Mouse (Mus musculus) adrenal gland, adult 18-20 months (tissue): ENCODE measurements at regions not wholly inside any gene's neighbourhood (a gene's known extent, or its start where the extent isn't known, plus 50 kb on each side); places are given as distances from the start of the nearest gene placed in this dataset.

Experiments used
- DNase-seq, 2 experiments: peaks; one replicate each; pipeline ENCODE4 v3.0.0; 2021 to 2022; ENCODE audit warnings: low spot score in 2 of 2

GRCm38 (mm10) chr3:133750061-133750460 is 205.1 kb upstream of the Tet2 start:
- DNase-seq, result no peak

DNA sequence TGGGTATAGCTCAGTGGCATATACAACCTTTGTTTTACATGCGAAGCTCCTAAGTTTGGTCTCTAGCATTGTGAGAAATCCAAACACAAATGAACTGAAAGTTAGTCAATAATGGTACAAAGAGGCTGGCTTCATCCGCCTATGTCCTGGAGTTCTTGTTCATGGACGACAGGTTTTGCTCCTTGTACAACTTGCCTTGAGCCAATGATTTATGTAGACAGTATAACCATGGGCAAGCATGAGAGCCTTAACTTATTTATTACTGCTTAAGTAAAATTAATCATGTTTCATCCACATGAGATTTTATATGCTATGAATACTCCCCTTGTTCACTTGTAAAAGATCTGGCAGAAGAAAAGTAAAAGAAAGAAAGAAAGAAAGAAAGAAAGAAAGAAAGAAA is 205.7 kb upstream of the Tet2 start:
- no peak for DNase-seq

GRCm38 (mm10) chr3:133751011-133751410 is 206.1 kb upstream of the Tet2 start:
- DNase-seq, result no peak

GRCm38 (mm10) chr3:133751565-133751964 is 206.6 kb upstream of the Tet2 start:
- no peak for DNase-seq

- no peak for DNase-seq
Observed at GRCm38 (mm10) chr3:133753041-133753440, 208.1 kb upstream of the Tet2 start.

DNA sequence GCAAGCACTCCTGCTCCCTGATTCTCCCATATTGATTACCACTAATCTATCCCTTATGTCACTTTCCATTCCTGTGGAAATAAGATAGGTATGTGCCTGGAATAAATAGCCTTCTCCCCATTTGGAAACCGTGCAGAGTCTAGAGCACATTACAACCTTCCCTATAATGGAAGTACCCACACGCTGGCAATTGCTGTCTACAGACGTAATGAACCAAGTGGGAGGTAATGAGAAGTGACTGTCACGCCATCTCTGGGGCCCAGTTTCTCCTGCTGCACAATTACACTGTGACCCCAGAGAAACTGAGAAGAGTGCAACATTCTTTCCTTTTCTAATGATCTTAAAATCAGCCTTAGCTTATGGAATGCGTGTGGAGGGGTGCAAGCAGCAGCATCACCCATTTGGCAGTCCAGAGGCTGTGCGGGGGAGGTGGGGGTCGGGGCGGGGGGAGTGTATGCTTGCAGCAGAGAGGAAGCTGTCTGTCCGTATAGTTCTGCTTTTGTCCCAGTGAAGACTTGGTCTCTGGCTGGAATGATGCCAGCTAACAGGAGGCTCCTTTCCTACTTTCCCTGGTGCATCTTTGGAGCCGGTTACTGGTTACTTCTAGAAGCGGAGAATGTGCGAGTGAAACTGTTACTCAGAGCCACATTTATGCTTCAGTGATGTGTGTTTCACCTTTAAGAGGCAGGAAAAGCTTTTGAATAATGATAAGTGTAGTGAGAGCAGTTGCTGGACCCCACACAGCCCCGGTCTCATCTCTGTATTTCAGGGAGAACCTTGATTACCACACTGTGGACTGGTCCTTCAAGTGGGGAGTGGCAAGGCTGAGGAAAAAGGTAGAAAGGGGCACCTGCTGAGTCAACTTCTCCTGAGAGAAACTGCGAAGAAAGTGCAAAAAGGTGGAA is 209.3 kb upstream of the Tet2 start:
- DNase-seq, result no peak

DNA sequence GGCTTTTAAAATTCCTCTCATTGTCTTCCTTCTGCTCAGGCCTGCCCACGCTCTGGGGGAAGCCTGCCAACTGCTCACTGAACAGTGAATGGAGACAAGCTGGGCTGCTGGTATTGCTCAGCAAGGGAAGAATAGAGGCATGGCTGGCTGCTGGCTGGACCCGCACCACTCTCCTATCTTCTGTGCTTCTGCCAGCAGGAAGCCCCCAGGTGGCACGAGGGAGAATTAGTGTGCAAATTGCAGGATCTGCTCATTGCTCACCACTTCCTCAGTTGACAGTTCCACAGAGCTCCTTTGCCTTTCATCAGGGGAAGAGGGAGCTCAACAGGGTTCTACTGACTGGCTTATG is 209.9 kb upstream of the Tet2 start:
- no peak for DNase-seq

- no peak for DNase-seq
Observed at GRCm38 (mm10) chr3:133757756-133758420, 212.9 kb upstream of the Tet2 start.

DNA sequence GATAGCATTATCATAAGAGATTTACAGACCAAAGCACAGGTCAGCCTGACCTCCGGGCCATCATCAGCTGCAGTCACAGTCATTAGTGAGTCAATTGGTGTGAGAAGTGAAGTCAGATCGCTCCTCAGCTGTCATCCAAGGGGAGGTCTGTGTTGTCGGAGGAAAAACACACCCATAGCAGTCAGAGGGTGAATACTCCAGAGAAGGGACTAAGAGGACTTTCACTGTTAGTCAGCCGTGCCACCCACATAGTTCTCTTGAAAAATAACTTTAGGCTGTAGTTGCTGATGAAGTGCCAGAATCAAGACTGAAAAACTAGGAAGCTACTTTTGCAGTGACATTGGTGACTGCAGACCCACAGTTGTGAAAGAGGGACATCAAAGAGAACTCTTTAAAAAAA is 213.5 kb upstream of the Tet2 start:
- no peak for DNase-seq

DNA sequence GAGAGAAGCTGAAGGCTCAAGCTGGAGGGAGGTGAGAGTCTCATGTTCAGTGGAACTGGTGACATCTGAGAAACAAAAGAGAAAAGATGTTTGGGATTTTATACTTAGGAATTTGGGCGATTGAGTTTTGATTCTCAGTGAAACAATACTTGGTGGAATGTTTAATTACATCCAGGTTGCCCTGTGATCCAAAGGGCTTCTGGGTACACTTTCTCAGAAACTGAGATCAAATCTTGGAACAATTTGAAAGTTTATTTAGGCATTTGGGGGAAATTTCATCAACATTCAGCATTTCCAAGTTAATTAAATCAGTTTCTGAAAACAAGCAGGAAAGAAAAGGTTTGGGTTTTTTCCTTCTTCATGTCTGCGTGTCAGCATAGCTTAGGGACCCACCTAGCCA is 214.7 kb upstream of the Tet2 start:
- DNase-seq, result no peak

- no peak for DNase-seq
Observed at GRCm38 (mm10) chr3:133760221-133760620, 215.3 kb upstream of the Tet2 start.

DNA sequence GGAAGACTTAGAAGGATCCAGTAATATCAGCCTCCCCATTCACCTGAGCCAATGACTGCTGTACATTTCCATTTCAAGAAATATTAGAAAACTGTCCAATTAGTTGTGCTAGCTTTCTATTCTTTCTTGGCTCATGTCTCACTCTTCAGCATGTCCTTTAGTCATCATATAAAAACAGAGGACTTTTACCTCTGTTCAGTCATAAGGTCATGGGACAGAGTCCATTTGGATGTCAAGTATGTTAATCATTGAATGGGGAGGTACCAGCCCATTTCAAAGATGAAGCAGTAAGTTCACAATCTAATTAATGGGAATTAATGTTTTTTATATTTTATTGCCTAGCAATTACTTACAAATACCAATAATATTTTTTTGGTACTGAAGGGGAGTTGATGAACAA is 218.8 kb upstream of the Tet2 start:
- no peak for DNase-seq

DNA sequence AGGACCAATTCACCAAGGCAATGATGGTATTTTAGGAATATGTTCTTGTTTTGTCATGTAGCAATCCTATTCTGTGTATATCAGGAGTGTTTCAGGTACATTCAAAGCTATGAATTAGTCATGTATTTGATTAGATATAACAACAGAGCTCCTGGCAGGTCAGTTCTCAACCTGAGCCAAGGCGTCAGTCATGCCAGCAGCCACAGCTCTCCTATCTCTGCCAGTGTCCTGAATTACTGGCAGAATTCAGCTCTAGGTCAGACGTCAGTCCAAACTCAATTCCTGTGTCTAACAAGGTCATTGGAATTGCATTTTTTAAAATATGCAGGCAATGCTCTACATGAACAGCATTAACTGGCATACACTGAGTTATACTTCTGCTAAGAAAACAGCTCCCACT is 228.6 kb upstream of the Tet2 start:
- no peak for DNase-seq

GRCm38 (mm10) chr3:133774229-133774628 is 229.3 kb upstream of the Tet2 start:
- DNase-seq, result no peak

DNA sequence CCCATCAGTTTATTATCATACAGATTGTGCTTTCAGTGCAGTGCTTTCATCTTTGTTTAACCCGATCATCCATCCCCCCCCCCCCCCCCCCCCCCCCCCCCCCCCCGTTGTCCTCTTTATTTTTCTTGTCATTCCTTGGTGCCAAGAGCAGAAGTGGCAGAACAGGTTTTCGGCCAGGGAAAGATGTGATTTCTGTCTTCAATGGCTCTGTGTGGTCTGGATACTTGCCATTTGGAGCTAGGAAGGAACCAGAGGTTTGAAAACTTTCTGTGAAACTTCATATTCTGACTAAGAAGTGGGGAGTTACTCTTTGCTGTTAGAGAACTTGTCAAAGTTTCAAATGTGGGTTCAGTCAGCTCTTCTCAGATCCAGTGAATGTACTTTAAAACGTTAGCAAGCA is 231.1 kb upstream of the Tet2 start:
- no peak for DNase-seq

DNA sequence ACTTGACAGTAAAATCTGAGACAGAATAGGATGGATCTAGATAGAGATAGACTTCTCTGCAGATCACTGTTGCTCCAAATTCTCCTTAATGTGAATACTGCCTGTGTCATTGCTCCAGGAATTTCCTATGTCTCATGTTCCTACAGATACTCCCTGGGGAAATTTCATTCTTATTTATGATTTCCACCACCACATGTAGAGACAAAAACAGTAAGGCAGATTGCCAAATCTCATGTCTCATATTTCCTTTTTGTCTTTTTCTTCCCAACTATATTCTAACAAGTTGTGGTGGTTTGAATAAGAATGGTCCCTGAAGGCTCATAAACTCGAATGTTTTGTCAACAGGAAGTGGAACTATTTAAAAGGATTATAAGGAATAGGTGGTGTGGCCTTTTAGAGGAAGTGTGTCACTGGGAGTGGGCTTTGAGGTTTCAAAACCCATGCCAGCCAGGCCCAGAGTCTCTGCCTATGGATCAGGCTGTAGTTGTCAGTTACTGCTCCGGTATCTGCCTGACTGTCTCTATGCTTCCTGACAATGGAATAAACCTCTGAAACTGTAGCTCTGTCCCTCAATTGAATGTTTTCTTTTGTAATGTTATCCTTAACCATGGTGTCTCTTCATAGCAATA is 234.3 kb upstream of the Tet2 start:
- DNase-seq, result no peak

- DNase-seq, result no peak
Observed at GRCm38 (mm10) chr3:133783060-133783459, 238.1 kb upstream of the Tet2 start.

DNA sequence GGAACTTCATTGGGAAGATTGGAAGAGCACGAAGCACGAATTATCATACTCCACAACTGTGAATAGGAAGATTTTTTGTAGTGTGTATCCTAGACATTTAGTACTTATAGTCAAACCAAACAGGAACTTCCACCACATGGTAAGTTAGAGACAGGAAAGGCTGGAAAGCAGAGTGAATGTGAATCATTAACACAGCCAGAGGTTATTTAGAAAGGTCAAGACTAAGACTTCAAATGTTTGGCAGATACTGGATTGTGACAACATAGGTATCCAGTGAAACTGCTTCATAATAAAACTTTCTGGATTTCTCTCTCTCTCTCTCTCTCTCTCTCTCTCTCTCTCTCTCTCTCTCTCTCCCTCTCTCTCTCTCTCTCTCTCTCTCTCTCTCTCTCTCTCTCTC is 246.4 kb upstream of the Tet2 start:
- DNase-seq, result no peak

GRCm38 (mm10) chr3:133809007-133809552 is 264.1 kb upstream of the Tet2 start:
- DNase-seq, result no peak

DNA sequence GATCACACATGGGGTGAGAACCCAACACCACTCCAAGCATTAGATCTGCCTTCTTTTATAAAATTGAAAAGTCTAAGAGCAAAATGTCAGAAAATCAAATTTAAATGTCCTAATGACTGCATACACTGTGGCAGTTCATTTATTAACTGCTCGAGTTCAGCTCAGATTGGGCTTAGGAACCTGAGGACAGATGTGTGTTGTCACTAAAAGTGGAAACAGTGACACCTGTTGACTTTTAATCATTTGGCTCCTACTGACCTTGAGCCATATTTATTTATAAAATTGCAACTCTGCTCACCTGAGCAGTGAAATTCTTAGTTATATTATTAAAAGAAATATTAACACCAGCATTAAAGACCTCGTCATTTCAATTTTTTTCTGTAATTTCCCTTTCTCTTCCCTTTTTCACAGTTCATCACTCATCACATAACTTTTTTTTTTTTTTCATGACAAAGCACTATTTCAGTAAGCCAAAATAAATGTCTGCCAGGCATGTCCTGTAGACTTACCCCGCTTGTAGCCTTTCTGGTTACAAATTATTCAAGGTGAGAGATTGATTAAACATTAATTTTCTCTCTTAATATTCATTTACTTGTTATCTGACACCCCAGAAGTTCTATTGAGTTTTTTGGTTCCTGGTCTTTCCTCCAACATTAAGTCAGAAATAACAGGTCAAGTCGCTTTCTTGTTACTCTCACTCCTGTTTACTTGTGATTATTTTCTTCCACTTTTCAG is 274.2 kb upstream of the Tet2 start:
- no peak for DNase-seq

- no peak for DNase-seq
Observed at GRCm38 (mm10) chr3:133833739-133834391, 288.9 kb upstream of the Tet2 start.
